Mouse (Mus musculus): ENCODE results near the gene Eif3l.
"Not testable (repeated sequence)": the region's sequence is repeated elsewhere in the genome, so short reads cannot be mapped to it uniquely, and the experiment has no call there.

Eif3l gene

DNA sequence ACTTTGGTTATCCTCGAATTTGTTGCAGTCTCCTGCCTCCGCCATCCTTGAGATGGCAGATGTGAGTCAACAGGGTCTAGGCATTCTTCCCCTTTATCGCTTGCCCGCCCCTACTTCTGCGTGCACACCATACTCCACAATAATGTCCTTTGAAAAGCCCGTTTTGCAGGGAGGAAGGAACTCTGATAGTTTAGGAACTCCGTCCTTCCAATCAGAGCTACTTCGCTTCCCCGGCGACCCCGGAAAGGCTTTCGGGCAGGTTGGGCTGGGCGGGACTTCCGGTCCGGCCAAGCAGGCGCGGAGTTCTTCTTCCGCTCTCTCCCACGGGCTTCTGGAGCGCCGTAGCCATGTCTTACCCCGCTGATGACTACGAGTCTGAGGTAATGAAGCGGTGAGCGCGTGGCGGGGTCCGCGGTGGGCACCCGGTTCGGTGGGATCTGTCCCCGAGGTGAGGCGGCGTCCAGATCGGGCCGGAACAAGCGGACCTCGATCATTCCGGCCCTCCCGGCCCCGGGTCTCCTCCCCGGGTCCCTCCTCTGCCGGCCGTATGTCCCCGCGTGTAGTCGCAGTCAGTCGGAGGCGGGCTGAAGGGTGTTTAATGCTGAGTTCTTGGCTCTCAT lies at the start of gene Eif3l:
Eif3l (plus strand) TSS at position 267 of the 620 bp plus-strand sequence.
- DNase-seq (ENCODE audit: low spot score in 2 of 2): peak; percentile 82 to 84

DNA sequence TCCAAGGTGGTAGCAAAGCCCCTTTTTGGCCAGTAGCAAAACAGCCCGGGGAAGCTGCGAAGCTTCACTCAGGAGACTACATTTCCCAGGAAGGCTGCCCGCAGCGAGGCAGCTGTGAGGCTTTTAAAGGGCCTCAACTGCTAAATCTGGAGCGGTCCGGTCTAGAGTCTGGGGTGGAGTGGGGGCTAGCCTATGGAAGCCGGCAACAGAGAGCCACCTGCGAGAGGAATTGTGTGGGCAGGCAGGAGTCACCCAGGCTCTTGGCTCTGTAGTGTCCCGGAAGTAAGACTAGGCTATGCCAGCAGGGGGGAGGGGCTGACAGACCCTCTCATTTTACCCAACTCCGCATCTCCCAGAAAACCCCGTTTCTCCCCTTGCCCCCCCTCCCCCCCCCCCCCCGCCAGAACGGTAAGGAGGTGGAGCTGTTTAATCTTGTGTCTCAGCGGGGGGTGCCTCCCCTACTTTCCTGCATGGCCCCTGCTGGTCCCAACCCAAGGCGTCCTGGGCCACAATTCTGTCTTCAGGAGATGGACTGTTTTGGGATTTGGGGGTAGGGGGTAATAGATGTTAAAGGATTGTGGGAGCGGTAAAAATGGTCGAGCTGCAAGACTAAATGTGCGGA lies 49.2 kb upstream of the Eif3l start:
- no peak for DNase-seq (ENCODE audit: low spot score in 2 of 2)

DNA sequence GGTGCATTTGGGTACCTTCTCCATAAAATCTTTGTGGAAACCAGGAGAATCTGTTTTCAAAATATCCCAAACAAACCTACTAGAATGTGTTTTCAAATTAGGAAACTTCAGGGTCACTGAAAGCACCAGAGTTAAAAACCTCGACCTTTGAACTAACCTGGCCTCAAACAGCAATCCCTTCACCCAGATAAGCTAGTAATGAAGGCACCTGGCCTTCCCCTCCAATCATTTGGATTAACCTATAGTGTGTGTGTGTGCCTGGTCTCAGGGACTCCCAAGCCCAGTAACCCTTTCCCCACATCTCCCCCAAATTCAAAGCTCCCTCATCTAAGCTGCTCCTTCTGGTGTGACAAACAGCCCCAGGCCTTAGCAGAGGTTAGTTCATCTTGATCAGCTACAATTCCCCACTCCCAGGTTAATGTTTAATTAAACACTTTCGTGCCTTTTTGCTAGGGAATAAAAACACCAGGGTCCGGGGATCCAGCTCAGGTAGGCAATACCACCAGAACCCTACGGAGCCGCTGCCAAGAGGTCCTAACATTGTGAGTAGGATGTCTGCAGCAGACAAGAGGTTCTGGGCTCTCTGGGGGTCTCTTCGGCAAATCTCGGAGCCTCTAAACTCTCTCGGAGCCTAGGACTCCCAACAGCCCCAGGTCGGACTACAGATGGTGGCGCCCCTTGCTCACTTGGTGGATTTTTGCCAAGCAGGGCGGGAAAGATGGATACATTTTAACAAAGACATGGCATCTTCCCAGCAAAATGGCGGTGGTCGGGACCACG lies 48.3 kb upstream of the Eif3l start:
- DNase-seq (ENCODE audit: low spot score in 2 of 2): no peak

DNA sequence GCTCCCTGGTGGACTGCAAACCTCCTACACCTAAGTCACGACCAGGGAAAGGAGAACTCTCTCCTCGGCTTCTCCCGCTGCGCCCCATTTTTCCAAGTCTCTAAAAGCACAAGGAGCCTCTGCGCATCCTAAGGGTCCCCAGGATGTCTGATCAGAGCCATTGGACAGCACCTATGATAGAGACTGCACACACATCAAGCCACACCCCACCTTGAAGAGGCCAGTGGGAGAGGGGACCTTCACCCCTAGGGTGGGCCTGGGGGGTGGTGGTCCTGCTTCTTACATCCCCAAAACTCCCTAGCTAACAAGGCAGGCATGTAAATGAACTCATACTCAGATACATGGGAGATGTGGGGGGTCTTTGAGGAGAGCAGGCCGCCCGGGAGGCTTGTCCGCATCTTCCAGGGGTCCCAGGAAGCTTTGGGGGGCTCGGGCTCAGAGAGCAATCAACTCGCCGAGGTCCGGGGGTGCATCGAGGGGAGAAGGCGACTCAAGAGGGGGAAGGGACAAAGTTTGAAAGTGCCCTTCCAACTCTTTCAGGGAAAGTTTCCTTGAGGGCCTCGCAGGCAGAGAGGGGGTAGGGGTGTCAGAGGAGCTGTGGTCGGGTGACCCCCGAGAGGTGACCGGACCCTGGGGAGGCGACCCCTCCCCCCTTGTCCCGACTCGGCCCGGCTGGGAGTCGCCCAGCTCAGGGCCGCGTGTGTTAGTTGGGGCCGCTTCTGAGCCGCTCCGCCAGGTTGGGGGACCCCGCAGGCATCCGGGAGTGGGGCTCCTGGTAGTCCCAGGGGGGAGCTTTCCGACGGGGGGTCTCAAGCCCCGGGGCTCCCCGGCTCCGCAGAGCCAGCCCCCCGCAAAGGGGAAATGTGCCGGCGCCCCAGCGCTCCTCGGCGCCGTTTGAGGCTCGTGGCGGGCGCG lies 47.4 kb upstream of the Eif3l start:
- DNase-seq (ENCODE audit: low spot score in 2 of 2): no peak

- DNase-seq (ENCODE audit: low spot score in 2 of 2): peak; percentile 87 to 90
Observed at GRCm38 (mm10) chr15:79028237-79028738, 46.7 kb upstream of the Eif3l start, which contains the start of gene H1f0. H1f0 (plus strand) TSS chr15:79028450.

- no peak for DNase-seq (ENCODE audit: low spot score in 2 of 2)
Observed at GRCm38 (mm10) chr15:79028823-79029484, 46.0 kb upstream of the Eif3l start.

GRCm38 (mm10) chr15:79029519-79030241 lies 45.3 kb upstream of the Eif3l start:
- no peak for DNase-seq (ENCODE audit: low spot score in 2 of 2)

GRCm38 (mm10) chr15:79030551-79031435 lies 44.2 kb upstream of the Eif3l start:
- peak; percentile 88 to 89 for DNase-seq (ENCODE audit: low spot score in 2 of 2)

GRCm38 (mm10) chr15:79031908-79032307 lies 43.1 kb upstream of the Eif3l start:
- not testable (repeated sequence) for DNase-seq (ENCODE audit: low spot score in 2 of 2)

DNA sequence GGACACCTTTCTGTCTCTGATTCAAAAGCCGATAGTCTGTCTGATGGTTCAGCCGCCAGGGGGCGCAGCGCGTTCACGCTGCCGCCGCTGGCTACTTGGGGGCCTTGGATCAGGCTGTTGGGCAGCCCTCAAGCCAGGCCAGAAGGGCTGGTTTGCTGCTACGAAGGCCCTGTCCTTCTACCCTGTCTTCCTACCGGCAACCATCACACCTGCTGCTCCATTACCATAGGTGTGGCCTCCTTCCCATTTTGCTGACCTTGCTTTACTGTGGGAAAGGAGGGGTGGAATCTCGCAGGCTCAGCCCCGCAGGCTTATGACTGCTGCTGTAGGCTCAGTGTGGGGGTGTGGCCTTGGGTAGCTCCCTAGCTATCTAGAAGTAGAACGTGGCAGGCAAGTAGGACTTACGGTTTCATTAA lies 37.1 kb upstream of the Eif3l start:
- peak in 1 of 2 experiments; percentile 62 for DNase-seq (ENCODE audit: low spot score in 2 of 2)

- no peak for DNase-seq (ENCODE audit: low spot score in 2 of 2)
Observed at GRCm38 (mm10) chr15:79038331-79038730, 36.6 kb upstream of the Eif3l start.

DNA sequence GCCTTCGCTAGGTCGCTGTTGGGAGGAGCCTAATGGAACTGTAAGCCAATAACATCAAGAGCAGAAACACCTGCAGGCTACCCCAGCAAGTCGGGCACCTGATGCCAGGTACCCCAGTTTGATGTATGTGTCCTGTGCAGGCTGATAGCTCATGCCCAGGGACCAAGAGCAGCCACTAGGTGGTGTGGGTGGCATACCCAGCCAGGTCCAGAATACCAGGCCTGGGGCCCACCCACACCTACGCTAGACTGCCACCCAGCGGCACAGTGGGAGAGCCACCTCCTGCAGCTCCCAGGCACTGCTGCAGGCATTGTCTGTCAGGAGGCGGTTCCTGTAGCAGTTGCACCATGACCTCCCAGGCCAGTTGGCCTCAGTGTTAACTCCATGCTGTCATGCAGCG lies 36.1 kb upstream of the Eif3l start:
- peak in 1 of 2 experiments; percentile 34 for DNase-seq (ENCODE audit: low spot score in 2 of 2)

DNA sequence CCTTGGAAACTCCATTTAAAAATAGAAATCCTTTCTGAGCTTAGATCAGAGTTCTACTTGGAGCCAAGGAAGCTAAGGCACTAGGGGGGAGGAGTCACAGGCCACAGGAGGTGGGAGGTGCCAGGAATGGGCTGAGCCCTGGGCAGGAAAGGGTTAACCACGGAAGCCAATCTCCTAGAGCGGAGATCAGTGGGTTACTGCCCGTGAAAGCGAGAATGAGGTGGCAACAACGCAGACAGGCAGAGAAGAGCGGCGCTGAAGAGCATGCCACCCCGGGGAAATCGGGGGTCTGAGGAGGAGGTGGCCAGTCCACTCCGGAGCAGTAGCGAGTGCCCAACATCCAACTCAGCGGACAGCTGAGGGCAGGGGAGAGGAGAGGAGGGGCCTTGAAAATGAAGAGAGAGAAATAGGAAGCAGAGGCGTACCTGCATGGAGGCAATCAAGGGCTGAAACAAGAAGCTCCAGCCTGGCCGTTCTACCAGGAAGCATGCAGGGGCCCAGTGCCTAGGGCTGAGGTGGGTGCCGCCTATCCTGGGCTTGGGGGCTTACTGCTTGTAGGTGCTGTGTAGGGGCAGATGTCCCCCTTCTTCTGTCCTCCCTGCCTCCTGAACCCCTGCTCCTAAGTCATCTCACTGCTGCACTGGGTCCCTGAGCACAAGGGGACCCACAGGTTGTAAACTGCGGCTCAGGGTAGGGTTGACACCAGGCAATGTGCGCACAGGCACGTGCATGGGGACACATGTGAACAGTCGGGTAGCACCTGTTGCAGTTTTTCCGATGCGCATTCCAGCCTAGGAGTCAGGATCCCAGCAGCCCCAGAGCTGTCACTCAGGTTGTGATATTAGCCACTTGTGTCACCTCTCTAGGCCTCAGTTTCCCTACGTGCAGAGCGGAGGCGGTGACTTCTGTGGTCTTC lies 34.2 kb upstream of the Eif3l start:
- DNase-seq (ENCODE audit: low spot score in 2 of 2): no peak

GRCm38 (mm10) chr15:79041585-79041984 lies 33.4 kb upstream of the Eif3l start, which contains the start of gene Galr3:
Galr3 (plus strand) TSS chr15:79041885.
- no peak for DNase-seq (ENCODE audit: low spot score in 2 of 2)

GRCm38 (mm10) chr15:79042721-79043491 lies 32.1 kb upstream of the Eif3l start:
- peak; percentile 44 to 67 for DNase-seq (ENCODE audit: low spot score in 2 of 2)

GRCm38 (mm10) chr15:79044837-79045236 lies 30.1 kb upstream of the Eif3l start:
- no peak for DNase-seq (ENCODE audit: low spot score in 2 of 2)

DNA sequence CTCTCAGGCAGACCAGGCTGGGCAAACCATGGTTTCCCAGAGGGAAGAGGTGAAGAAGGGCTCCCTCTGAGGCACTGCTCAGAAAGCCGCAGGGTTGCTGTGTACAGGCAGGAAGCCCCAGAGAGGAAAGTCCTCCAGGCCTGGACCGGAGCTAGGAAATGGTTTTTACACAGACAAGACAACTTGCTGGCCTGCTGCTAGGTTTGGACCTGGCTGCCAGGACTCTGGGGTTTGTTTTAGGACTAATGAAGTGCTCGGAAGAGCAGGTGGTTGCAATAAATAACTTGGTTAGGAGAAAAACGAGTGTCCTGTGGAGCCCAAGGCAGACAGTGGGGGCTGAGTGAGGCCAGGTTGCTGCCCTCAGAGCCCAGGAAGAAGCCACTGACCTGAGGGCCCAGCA lies 26.8 kb upstream of the Eif3l start:
- DNase-seq (ENCODE audit: low spot score in 2 of 2): no peak

Data from right cerebral cortex, postnatal 36 days (tissue).